Mouse (Mus musculus) CD8-positive naive resting alpha-beta T cell, adult 2 months (primary cell): ENCODE measurements around the gene Gm28230.

Experiments
- DNase-seq, 2 experiments: peaks; one replicate each; pipeline ENCODE4 v3.0.0; 2022; ENCODE audit warnings: low read depth in 2 of 2, low spot score in 2 of 2

The Gm28230 gene

DNA sequence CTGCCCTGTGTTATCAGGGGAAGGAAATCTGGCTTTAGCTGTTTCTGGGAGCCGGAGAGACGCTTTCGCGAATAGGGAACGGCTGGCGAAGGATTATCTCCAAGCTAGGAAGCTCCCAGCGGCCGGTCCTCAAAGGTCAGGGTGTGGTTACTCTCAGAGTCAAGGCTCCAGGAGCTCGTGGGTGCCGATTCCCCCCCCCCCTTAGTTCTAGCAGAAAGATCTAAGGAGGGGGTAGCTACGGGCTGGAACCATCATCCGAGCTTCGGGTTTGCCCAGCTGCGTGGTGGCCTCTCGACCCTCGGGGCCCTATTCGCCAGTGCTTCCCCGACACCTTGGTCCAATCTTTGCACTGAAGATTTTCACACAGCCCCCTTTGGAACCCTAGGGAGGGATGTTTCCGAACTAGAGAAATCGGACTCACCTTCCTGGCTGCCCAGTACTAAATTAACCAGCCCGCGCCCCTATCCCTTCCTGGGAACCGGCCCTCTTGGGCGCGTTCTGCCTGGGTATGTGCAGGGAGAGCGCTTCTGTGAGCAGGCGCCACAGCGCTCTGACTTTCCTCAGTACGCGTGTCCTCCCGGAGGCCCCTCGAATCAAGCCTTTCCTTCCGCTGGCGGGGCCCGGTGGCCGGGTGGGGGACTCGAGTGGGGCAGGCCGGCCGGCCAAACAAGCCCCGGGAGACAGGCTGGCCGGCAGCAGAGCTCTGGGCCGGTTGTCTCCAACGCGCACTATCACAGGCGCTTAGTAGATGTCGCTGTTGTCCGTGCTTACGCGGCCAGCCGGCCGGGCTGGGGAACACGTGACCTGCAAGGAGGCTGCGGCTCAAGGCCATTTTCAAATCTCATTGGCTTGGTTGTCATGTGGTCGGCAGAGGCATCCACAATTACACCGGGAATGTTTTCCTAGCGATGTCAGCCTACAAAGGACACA, 35.2 kb upstream of the Gm28230 start, which contains the start of gene Hoxd10:
TSS of gene Hoxd10 (plus strand) at position 903 of the 930 bp plus-strand sequence.
- DNase-seq, result no peak

DNA sequence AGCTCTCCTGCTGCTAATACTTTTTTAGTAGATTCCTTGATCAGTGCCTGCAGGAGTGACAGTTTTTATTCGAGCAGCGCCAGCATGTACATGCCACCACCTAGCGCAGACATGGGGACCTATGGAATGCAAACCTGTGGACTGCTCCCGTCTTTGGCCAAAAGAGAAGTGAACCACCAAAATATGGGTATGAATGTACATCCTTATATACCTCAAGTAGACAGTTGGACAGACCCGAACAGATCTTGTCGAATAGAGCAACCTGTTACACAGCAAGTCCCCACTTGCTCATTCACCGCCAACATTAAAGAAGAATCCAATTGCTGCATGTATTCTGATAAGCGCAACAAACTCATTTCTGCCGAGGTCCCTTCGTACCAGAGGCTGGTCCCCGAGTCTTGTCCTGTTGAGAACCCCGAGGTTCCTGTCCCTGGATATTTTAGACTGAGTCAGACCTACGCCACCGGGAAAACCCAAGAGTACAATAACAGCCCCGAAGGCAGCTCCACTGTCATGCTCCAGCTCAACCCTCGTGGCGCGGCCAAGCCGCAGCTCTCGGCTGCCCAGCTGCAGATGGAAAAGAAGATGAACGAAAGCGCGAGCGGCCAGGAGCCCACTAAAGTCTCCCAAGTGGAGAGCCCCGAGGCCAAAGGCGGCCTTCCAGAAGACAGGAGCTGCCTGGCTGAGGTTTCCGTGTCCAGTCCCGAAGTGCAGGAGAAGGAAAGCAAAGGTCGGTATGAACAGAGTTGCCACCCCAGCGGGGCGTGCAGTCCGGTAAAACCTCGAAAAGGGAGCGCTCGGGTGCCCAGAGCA, 34.3 kb upstream of the Gm28230 start:
- DNase-seq, result no peak

DNA sequence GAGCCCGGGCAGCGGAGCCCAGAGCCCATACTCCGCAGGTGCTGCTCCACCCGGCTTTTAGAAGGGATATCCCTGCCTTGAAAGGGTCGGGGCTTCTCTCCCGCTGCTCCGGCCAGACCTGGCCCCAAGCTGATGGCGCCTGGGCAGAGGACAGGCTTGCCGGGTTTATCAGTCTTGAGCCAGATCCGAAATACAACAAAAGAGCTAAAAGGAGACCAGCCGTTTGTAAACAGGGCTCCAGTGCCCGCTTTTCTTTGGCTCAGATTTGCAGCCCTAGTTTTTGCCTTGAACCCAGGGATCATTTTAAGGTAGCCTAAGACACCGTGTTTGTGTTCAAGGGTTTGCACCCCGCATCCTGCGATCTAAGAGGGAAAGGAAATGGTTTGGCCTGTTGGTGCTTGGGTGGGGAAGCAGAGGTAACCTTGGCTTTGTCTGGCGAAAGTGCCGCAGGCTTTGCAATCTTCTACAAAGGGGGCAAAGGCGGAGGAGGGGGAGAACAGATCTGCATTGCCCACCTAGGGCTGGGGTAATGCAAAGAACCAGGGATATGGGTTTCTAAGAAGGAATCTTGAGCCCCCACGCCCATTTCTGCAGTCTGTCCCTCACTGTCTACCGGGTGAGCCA, 33.6 kb upstream of the Gm28230 start:
- DNase-seq, result no peak

DNA sequence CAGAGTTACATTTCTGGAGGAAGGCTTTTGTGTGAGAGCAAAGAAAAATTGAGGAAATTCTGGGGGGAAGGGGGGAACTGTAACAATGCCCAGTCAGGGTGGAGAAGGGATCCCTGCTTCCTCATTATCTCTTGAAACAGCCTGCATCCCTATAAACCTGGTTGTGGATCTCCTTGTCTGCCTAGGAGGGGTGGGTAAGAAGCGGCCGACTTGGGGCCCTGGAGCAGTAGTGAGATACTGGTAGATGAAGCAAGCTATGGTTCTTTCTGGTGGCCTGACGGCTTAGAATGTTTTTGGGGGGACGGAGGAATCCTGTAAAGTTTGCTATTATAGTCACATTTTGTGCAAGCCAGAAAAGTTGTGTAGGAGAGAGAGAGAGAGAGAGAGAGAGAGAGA, 33.1 kb upstream of the Gm28230 start:
- DNase-seq, result no peak

DNA sequence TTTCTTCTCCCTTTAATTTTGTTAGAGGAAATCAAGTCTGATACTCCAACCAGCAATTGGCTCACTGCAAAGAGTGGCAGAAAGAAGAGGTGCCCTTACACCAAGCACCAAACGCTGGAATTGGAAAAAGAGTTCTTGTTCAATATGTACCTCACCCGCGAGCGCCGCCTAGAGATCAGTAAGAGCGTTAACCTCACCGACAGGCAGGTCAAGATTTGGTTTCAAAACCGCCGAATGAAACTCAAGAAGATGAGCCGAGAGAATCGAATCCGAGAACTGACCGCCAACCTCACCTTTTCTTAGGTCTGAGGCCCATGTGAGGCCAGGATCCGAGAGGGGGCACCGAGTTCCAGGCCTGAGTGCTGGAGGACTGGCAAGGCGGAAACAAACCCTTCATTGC, 32.5 kb upstream of the Gm28230 start:
- DNase-seq, result no peak

DNA sequence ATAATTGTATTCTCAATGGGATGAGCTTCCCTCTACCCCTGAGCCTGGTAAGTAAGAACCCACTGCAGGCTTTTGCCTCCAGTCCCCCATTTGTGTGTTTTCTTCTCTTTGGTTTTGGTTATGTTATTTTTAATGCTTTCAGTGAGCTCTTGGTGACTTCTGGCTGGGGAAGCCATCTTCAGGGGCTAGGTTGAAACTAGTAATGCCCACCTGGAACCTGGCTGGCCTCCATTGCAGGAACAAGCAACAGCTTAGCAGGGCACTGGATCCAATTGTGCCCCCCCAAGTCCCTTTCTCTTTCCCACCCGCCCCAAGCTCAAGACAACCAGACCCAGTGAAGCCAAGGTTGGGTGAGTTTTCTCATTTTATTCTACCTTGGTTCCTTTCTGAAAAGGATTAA, 31.1 kb upstream of the Gm28230 start:
- no peak for DNase-seq

DNA sequence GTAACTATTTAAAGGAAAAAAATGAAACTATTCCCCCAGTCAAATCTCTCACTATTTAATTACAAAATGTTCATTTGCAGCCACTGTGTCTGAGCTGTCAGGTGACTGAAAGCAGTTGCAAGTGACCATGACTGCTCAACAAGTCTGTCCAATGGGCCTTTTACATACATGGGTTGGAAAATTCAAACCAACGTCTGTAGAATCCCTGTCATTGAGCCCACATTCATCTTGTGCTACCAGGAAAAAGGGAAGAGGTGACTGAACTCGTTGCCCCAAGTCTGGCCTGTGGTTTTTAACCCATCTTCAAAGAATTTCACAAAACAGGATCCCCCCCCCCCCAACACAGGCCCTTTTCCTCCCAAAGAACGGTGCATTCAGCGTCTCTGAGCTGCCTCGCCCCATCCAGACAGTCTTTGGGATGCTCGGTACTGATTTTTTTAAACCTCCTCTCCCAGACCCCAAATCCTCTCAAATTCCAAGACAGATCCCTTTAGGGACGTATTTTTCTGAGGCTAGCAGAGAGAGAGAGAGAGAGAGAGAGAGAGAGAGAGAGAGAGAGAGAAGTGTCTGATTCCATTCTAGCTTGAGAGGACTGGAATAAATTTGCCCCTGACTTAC, 30.6 kb upstream of the Gm28230 start:
- no peak for DNase-seq

DNA sequence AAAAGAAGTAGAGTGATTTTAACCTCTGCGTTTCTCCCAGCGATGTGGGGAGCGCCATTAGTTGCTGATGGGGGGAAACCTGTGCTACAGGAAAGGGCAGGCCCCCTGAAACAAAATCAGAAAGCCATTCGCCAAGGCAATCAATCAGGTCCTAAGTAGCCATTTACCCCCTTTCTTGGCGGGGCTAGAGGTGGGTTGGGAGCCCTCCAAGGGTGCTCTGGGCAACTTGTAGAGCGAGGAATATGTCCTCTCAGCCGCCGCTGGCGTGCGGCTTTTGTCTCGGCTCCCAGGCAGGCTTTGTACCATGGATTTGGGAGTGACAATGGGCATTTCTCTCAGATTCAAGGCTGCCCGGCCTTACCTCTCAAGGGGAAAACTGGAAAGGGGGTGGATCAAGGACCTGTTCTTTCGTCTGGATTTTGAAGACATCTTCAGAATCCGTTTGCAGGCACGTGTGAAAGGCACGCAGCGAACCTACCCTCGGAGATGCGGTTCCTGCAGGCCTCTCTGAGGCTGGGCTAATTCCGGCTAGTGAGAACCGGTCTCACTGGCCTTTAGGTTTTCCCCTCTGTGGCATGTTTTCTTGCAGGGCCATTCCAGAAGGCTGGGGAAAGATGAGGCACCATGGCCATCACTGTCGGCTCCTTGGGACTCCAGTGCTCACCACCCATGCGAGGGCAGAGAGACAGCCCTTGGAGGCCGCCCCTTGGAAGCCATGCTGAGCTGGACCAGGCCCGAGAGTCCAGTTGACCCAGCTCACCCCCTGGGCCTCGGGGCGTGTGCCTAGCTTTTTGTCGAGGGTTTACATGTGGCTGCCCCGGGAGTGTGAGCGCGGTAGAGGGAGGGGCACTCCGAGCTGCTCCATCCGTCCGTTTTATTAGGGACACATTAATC, 29.8 kb upstream of the Gm28230 start:
- no peak for DNase-seq

DNA sequence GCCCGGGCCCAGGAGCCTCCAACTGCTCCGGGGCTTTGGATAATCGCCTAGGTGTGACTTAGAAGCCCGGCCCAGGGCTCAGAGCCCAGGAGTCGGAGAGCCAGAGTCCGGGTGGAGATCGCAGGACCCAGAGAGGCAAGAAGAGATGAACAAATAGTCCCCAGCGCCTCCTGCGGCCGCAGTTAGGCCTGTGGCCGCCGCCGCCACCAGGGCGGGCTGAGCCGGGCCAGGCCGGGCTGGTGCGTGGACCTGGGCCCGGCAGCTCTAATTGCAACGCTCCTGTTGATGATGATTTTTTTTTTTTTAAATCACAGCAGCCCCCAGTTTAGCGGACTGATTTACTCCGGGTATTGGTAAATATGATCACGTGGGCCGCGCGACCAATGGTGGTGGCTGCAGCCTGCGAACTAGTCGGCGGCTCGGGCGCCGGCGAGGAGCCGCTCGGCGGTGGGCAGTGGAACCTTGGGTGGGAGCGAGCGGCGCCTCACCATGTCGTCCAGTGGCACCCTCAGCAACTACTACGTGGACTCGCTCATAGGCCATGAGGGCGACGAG, 28.9 kb upstream of the Gm28230 start, which contains the start of gene Hoxd9:
TSS of gene Hoxd9 (plus strand) at position 161 of the 555 bp plus-strand sequence.
- no peak for DNase-seq

DNA sequence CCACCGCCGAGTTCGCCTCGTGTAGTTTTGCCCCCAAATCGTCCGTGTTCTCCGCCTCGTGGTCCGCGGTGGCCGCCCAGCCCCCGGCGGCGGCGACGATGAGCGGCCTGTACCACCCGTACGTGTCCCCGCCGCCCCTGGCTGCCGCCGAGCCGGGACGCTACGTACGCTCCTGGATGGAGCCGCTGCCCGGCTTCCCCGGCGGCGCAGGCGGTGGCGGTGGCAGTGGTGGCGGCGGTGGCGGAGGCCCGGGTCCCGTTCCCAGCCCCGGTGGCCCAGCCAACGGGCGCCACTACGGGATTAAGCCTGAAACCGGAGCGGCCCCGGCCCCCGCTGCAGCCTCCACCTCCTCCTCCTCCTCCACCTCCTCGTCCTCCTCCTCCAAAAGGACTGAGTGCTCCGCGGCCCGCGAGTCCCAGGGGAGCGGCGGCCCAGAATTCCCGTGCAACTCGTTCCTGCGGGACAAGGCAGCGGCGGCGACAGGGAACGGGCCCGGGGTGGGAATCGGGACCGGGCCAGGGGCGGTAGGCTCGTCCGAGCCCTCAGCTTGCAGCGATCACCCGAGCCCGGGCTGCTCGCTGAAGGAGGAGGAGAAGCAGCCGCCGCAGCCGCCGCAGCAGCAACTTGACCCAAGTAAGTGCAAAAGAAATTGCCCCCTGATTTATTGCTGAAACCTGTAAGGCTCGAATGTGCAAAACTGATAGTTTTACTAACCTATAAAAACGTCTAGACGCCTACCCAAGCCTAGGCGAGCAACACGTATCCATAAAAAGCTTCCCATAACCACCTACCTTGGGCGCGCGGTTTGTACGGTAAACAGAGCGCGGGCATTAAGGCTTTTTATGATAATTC, 28.1 kb upstream of the Gm28230 start:
- no peak for DNase-seq

DNA sequence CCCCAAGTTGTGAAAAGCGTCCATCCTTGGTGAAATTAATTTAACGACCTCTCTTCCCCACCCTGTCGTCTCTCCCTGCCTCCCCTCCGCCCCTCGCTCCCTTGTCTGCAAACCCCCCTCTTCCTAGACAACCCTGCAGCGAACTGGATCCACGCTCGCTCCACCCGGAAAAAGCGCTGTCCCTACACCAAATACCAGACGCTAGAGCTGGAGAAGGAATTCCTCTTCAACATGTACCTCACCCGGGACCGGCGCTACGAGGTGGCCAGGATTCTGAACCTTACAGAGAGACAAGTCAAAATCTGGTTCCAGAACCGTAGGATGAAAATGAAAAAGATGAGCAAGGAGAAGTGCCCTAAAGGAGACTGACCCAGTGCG, 27.5 kb upstream of the Gm28230 start:
- no peak for DNase-seq

DNA sequence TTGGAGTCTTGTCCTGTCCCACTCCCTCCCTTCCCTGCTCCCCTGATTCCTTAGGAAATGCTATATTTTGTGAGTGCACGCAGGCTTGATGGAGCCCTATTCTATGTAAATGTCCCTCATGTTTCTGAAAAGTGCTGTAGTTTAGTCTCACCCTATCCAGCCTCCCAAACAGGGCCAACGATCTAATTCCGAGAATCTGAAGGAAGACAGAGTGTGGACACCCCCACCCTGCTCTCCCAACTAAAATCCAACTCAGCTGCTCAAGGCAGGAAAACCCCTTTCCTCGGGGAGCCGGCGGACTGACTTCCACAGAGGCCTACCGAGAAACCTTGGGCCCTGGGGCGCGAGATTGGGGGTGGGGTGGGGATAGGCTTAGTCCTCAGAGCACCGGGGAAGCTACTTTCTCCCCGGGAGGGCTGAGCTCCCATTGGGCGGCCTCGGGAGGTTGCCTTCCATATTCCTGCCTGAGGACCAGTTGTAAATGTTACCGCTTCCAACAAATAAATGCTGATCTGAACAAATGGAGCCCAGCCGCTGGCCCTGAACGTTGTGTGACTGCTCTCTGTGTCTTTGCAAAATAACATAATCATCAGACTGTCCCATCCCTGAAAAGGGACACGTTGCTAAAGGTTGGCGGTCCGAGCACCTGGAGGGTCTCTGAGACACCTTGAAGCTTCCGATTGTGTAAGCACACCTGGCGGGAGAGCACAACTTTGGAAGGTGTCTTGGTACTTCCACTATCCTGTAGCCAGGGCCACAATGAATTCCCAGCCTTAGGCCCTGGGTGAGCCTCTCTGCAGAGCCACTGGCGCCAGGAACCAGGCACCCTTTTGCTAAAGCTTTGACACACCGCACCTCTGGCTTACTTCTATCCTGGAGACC, 26.6 kb upstream of the Gm28230 start:
- DNase-seq, result no peak

DNA sequence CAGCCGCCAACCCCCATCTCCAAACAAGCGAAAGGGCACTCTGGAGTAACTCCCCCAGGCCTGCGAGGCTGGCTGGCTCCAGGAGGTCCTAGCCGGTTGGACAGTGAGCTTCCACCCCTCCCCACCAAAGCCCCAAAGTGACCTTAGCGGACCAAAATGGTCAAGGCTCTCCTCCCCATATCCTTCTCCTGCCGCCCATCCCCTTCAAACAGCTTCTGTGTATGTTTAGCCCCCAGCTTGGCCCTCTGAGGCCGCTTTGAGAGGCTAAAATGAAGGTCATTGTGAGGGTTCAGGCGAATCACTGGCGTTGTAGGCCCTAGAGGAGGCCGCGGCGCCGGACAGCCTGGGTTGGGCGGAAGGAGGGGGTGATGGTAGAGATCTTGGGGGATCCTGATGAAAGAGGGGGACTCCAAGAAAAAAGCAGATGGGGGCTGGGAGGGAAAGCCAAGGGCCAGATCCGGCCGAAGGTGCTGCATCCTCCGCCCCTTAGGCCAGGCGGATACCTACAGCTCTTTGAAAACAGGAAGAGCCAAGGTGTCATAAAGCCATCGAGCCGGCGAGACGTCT, 25.9 kb upstream of the Gm28230 start:
- DNase-seq, result no peak

DNA sequence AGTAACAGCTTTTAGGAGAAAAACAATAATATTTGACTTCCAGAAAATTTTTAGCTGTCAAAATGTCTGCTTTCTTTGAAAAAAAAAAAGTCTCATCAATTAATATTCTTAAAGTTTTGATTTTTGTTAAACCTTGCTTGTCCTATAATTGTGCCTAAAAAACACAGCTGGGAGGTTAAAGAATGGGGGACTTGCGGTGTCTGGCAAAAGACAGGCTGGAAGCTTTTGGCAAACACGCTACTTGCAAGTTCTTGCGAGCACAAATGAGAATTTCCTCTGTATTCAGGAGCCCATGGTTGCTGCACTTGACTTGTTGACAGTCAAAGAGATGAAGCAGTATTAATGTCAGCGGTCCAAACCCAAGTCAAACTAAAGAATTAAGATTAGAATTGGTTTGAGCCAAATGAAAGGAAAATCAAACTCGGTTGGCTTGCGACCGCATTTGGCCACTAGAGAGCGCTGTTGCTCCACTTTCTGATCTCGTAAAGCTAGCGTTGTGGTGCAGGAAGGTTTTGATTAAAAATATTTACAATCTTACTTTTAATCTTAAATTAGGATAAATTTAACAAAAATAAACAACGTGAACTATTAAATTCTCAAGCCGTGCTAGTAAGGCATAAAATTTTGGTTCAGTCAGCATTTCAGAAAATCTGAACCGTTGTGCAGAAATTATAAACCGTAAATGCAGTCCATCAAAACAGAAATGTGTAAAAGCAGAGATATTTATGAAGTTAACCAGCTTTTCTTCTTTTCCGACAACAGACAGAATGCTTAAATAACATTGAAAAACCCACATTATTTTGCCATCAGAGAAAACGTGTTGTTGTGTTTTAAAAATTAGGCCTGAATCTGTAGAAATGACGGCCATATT, 24.3 kb upstream of the Gm28230 start:
- DNase-seq, result peak; percentile 52 to 67

DNA sequence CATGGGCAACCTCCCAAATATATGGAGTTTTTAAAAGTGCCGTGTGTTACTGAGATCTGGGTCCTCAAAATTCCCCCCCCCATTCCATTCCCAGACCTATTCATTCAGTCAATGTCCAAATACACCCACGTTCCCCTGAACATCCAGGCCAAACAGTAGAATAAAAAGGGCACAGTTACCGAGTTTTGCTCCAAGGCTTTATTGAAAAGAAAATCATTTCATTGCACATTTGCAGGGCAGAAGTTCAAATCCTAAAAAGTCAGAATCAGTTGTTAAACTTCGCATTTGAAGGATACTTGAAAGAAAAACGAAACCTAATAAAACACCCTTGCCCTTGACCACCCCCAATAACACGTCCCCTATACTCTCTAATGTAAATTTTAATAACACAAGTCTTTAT, 23.7 kb upstream of the Gm28230 start:
- DNase-seq, result no peak

DNA sequence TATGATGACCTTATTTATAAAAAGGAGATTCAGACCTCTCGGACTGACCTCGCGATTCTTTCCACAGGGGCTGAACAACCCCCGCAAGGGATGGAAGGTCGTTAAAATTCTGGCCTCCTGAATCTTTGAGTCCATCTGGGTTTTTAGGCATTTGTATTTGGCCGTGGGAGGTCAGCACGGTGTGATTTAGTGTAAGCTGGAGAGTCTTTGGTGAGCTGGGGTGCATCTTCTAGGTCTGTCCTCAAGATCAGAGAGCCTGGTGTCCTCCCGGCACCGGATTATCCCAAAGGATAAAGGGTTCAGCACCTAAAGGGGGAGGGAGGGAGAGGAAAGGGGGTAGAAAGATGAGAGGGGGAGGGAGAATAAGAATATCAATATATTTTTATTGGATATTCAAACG, 23.2 kb upstream of the Gm28230 start:
- DNase-seq, result no peak
